Mouse (Mus musculus) heart, postnatal 0 days (tissue): Measurements from ENCODE around the gene Dapk2.

Experiments
- CTCF ChIP-seq: IDR thresholded peaks from 2 replicates; pipeline ENCODE4 v1.5.1; 2016; ENCODE audit warnings: antibody characterized with exemption, control low read depth, low read depth
- EP300 ChIP-seq: IDR thresholded peaks from 2 replicates; pipeline ENCODE4 v1.6.1; 2016; ENCODE audit warnings: antibody characterized with exemption, low read depth

GRCm38 (mm10) chr9:66273632-66274031 lies 115.6 kb downstream of the Dapk2 start:
- TF ChIP-seq CTCF (no peak), EP300 (no peak)
